Mouse (Mus musculus) thymus, adult 2 months (tissue): ENCODE measurements around the gene Dock8. TPM values are rescaled to one million over a fixed set of nuclear protein-coding genes. Genes with fewer than 3 reads are reported as not detected.

Source experiments
- DNase-seq: peaks from one replicate; pipeline ENCODE4 v3.0.0; 2021
- H3K27ac ChIP-seq: fragments of 200-500 bp; 2 replicates; pipeline ENCODE4 v1.5.1; 2012; ENCODE audit warnings: low read length, control low read depth; ENCODE audit not compliant: control insufficient read depth, insufficient read depth
- H3K27me3 ChIP-seq: fragments of 200-500 bp; 2 replicates; pipeline ENCODE4 v1.6.1; 2012; ENCODE audit warnings: mild to moderate bottlenecking, low read length, moderate library complexity, mixed read lengths; ENCODE audit not compliant: control insufficient read depth, insufficient read depth
- H3K36me3 ChIP-seq: fragments of 200-500 bp; 2 replicates; pipeline ENCODE4 v1.6.1; 2012; ENCODE audit warnings: mild to moderate bottlenecking, low read length, moderate library complexity; ENCODE audit not compliant: control insufficient read depth, insufficient read depth
- H3K4me1 ChIP-seq: fragments of 200-500 bp; replicated peaks from 2 replicates; pipeline ENCODE4 v1.6.1; 2012; ENCODE audit warnings: low read length; ENCODE audit not compliant: control insufficient read depth, insufficient read depth
- H3K4me3 ChIP-seq: fragments of 200-500 bp; 2 replicates; pipeline ENCODE4 v1.5.1; 2012; ENCODE audit warnings: mild to moderate bottlenecking, low read length, control low read depth, moderate library complexity; ENCODE audit not compliant: control insufficient read depth, insufficient read depth
- CTCF ChIP-seq: fragments of 200-500 bp; IDR thresholded peaks from 2 replicates; pipeline ENCODE4 v1.5.1; 2012; ENCODE audit warnings: mild to moderate bottlenecking, control low read depth, low read length, moderate library complexity, borderline replicate concordance; ENCODE audit not compliant: control insufficient read depth, poor library complexity, insufficient read depth; ENCODE audit errors: extremely low read depth
- POLR2A ChIP-seq: fragments of 200-500 bp; IDR thresholded peaks from 2 replicates; pipeline ENCODE4 v1.6.1; 2012; ENCODE audit warnings: mild to moderate bottlenecking, low read length, control low read depth, moderate library complexity; ENCODE audit not compliant: control insufficient read depth, poor library complexity, insufficient read depth; ENCODE audit errors: extremely low read depth
- WGBS: fragments of 180-500 bp; shearing (Covaris S2); methylation state at CpG from one replicate; pipeline ENCODE4 v1.1.7; 2018; 5-methylcytosine and 5-hydroxymethylcytosine counted together
- polyA plus RNA-seq: library from polyadenylated mRNA; depleted of rRNA; stranded (reverse); fragments of >200 nt; gene quantifications from 2 replicates; pipeline ENCODE4 v1.2.3, GENCODE M21; 2012

The Dock8 gene
- polyA plus RNA-seq, 1 experiment: 87.3 TPM

DNA sequence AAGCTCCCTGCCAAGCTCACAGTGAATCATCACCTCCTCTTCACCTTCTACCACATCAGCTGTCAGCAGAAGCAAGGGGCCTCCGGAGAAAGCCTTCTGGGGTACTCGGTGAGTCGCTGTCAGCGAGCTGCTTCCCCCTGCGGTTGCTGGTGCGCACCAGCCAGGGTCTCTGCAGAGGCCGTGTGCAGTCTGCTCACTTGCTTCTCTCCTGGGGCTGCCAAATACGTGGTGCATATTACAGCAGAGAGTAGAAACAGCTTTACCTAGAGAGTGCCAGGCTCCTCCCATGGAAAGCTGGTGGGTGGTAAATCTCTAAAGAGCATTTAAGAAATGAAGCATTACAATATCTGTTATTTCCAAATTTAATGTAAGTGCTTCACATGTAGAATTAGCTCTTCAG, 123.1 kb downstream of the Dock8 start:
- no peak for DNase-seq
- WGBS: 95% methylated on average over 8 of the region's 8 CpGs
- H3K27ac ChIP-seq: no peak overlapping the region
- no peak for TF ChIP-seq POLR2A
- TF ChIP-seq CTCF: no peak
- no peaks in the 10 kb centered on the region for H3K4me1 ChIP-seq
- H3K27me3 ChIP-seq: no peaks in the 10 kb centered on the region
- H3K36me3 ChIP-seq: peaks cover 95% of the 10 kb centered on the region
- no peak overlapping the region for H3K4me3 ChIP-seq

DNA sequence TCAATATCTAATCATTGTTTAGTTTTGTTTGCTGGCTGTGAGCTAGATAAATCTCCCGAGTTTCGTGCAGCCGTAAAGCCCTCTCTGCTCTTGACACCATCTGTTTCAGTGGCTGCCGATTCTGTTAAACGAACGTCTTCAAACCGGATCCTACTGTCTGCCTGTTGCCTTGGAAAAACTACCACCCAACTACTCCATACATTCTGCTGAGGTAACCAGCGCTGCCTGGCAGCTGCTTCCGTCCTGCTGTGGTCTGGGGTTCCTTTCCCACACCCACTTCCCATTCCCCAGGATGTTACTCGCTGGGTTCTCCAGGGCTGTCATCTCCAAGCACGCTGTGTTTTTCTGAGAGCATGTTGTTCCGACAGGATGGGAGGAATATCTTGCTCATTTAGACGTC, 123.7 kb downstream of the Dock8 start:
- peaks cover 95% of the 10 kb centered on the region for H3K36me3 ChIP-seq
- no peaks in the 10 kb centered on the region for H3K27me3 ChIP-seq
- WGBS: 90% methylated on average over 13 of the region's 13 CpGs
- no peak for DNase-seq
- TF ChIP-seq CTCF: no peak
- no peak for TF ChIP-seq POLR2A
- no peak overlapping the region for H3K4me3 ChIP-seq
- H3K4me1 ChIP-seq: no peaks in the 10 kb centered on the region
- no peak overlapping the region for H3K27ac ChIP-seq

DNA sequence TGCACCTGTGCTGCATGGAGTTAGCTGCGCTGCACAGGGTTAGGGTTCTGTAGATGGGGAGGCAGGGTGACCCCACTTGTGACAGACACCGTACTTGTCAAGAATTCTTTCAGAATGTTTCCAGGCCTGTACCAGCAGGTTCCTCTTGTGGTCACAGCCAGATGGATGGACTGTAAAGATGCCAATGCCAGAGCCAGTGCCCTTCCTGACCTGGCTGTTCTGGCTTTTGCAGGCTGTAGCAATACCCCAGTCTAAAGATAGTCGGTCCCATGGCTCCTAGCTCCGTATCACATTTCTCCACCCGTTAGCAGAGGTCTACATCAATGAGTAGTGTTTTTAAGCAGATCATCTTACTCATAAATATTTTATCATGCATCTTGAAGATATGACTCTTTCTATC, 124.1 kb downstream of the Dock8 start:
- no peak overlapping the region for H3K27ac ChIP-seq
- H3K27me3 ChIP-seq: no peaks in the 10 kb centered on the region
- TF ChIP-seq CTCF (no peak), POLR2A (no peak)
- H3K36me3 ChIP-seq: peaks cover 92% of the 10 kb centered on the region
- H3K4me3 ChIP-seq: no peak overlapping the region
- H3K4me1 ChIP-seq: no peaks in the 10 kb centered on the region
- 97% methylated on average over 5 of the region's 5 CpGs for WGBS
- no peak for DNase-seq

DNA sequence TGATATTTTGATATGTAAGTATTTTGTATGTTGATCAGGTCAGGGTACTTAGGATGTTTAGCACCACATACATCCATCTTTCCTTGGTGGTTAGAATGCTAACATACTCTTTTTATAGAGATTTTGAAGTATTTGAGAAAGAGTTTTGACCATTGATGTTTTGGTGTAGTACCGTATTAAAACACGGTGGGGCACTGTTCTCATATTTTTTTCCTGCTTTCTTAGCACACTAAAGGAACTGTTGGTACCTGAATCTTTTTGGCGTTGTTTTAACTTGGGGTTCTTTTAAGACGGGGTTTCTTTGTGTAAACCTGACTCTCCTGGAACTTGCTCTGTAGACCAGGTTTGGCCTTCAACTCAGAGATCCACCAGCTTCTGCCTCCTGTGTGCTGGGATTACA, 133.0 kb downstream of the Dock8 start:
- WGBS: 70% methylated on average over 4 of the region's 4 CpGs
- no peak for TF ChIP-seq CTCF
- no peak for TF ChIP-seq POLR2A
- no peak for DNase-seq
- Histone ChIP-seq H3K4me1 (no peaks in the 10 kb centered on the region), H3K36me3 (peaks cover 74% of the 10 kb centered on the region), H3K4me3 (no peak overlapping the region), H3K27ac (no peak overlapping the region), H3K27me3 (no peaks in the 10 kb centered on the region)

DNA sequence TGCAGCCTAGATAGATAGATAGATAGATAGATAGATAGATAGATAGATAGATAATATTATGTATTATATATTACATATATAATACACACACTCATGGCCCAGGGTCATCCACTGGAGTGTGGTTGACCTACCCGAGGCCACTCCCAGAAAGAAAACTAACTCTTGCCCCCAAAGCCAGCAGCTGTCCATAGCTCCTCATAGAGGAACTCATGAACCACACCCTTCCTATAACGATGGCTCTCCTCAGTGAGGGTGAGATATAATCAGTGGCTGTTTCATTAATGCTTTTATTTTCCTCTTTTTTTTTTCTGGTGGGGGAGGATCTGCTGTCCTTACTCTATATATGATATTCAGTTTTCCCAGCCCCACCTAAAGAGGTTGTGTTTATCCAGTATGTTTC, 134.6 kb downstream of the Dock8 start:
- Histone ChIP-seq H3K27ac (no peak overlapping the region), H3K4me3 (no peak overlapping the region), H3K36me3 (peaks cover 78% of the 10 kb centered on the region), H3K27me3 (no peaks in the 10 kb centered on the region), H3K4me1 (no peaks in the 10 kb centered on the region)
- TF ChIP-seq POLR2A (no peak), CTCF (no peak)
- 81% methylated on average over 2 of the region's 2 CpGs for WGBS
- DNase-seq: no peak

DNA sequence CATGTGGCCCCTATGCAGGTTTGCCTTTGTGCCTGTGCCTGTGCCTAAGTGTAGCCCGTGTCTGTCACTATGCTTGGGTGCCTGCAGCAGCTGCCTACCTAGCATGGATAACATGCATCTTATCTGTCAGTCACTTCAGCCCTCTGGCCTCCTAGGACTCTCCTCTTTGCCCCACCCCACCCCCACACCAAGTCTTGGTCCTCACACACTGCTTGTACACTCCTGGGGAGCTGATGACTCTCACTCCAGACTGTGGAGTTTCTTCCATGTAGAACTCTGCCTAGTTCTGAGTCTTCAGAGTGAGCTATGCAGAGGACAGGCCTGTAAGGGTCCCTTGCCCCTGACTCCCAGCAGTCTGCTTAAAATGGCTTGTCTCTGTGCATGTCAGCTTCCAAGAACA, 136.8 kb downstream of the Dock8 start:
- H3K4me3 ChIP-seq: no peak overlapping the region
- H3K4me1 ChIP-seq: no peaks in the 10 kb centered on the region
- TF ChIP-seq CTCF: no peak
- TF ChIP-seq POLR2A: no peak
- H3K36me3 ChIP-seq: peaks cover 83% of the 10 kb centered on the region
- WGBS: 96% methylated on average over 1 of the region's 1 CpGs
- H3K27me3 ChIP-seq: no peaks in the 10 kb centered on the region
- DNase-seq: no peak
- H3K27ac ChIP-seq: no peak overlapping the region

DNA sequence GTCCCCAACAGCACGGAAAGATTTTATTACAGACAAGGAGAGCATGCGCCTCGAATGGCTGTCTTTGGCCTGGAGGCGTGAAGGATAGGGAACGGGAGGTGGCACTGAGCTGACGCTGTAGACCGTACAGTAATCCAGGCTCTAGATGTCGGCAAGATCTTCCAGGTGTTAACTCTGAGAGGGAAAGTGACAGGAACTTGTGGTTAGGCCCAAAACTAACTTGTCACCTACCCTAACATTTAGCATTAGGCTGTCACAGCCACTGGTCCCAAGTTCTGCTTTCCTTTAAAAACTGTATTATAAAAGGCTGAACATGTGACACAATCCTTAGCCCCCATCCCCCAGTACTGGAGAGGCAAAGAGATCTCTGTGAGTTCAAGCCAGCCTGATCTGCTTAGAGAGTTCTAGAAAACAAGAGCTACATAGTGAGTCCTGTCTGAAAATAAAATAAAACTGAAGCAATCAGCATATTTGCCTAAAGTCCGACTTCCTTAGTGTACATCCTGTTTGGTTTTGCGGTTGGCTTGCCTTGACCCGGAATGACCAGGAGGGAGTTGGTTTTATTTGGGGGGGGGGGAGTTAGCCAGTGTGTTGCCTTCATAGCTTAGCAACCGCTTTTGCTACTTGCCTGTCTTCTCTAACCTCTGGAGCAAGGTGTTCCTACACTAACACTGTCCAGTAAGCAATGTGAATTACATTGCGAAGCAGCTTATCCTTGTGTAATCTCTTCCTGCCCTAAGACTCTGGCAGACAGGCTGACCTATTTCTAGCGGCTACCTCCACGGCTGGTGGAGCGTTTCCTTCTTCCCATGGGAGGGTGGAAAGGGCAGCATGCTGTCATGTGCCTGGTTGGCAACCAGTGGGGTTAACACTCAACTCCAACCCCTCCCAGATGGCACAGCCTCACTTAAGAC, 138.8 kb downstream of the Dock8 start:
- Histone ChIP-seq H3K27ac (no peak overlapping the region), H3K27me3 (no peaks in the 10 kb centered on the region), H3K36me3 (peaks cover 94% of the 10 kb centered on the region), H3K4me3 (no peak overlapping the region), H3K4me1 (no peaks in the 10 kb centered on the region)
- 55% methylated on average over 16 of the region's 16 CpGs for WGBS
- no peak for TF ChIP-seq CTCF
- no peak for TF ChIP-seq POLR2A
- no peak for DNase-seq
